In the genomic region with DNA sequence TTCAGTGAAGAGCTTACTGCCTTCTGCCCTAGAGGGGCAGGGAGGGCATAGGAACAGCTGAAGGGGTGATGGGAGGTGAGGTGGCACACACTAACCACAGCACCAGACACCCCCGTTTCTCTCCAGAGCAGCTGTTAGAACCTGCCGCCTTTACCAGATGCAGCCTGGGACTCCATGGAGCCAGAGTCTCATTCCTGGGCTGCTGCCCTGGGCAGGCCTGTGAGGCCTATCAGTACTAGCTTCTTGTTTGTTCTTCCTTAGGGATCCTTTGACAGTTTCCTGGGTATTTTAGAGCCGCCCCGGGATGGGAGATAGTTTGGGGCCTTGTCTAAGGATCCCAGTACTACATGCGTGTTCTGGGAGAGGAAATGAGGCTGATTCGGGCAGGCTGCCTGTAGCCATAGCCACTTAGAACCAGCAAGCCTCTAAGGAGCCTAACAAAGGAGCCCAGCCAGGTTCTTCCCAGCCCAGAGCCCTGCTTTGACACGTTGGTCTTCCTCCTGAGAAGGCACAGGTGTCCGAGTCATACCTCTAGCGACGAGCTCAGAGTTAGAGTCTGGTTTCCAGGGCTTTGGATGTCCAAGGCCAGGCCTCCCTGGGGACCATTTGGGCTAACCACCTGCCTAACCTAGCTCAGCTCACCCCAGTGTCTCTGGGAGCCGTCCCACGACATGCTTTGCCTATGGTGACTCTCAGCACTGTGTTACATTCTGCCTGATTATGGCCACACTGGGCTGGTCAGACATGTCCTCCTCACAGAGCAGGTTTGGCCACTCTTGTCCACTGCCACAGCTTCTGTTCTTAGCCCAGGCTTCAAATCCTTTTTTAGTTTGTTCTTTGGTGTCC, we compare ENCODE assay signal across 9 mouse cellular contexts. TPM values are rescaled to one million over a fixed set of nuclear protein-coding genes. Genes with fewer than 3 reads are reported as not detected.
A peak's percentile ranks its signal among the peaks of the same experiment; 100 is the strongest.
DNase-seq lines count a peak whose midpoint lies in the region; ATAC-seq and TF ChIP-seq lines count a peak whose summit lies in the region.
"Had no signal": no experiment of that assay in that cellular context is flagged by ENCODE, and none has a peak within 500 bp of the region (broad histone marks: within the 10 kb centered on the region; RNA-seq: fewer than 3 reads in every experiment).

No protein-coding gene starts in this region.

- 55% methylated on average over 12 of the region's 12 CpGs for WGBS in lung, embryonic 15.5 days
- 60% methylated on average over 10 of the region's 12 CpGs for WGBS in embryonic facial prominence, embryonic 14.5 days
- 40% methylated on average over 12 of the region's 12 CpGs for WGBS in heart, postnatal 0 days
- 54% methylated on average over 12 of the region's 12 CpGs for WGBS in liver, embryonic 16.5 days (ENCODE audit: insufficient replicate concordance)

- H3K27me3 ChIP-seq in lung, embryonic 15.5 days = peaks cover 3% of the 10 kb centered on the region; the same call in 1 of the 2 replicates
- H3K27me3 ChIP-seq in embryonic facial prominence, embryonic 14.5 days (replicated peaks; ENCODE audit: control insufficient read depth, insufficient read depth, low read length) = no peaks in the 10 kb centered on the region
- H3K27me3 ChIP-seq in heart, postnatal 0 days (ENCODE audit: control insufficient read depth, insufficient read depth, low read length) = no peaks in the 10 kb centered on the region
- no peaks in the 10 kb centered on the region for H3K27me3 ChIP-seq in liver, embryonic 16.5 days (ENCODE audit: control insufficient read depth, insufficient read depth, low read depth, low read length)

- peak overlapping the region; percentile 71 for H3K27ac ChIP-seq in lung, embryonic 15.5 days
- H3K27ac ChIP-seq in embryonic facial prominence, embryonic 14.5 days (replicated peaks; ENCODE audit: low read depth, low read length) = peak overlapping the region; percentile 69
- H3K27ac ChIP-seq in heart, postnatal 0 days (ENCODE audit: low read depth) = peak overlapping the region; percentile 96
- no peak overlapping the region for H3K27ac ChIP-seq in liver, embryonic 16.5 days (ENCODE audit: low read length)
- H3K27ac ChIP-seq: liver, embryonic 14.5 days had no signal

- no peak overlapping the region for H3K9ac ChIP-seq in lung, embryonic 15.5 days
- H3K9ac ChIP-seq in embryonic facial prominence, embryonic 14.5 days (ENCODE audit: low read depth, low read length) = no peak overlapping the region
- peak overlapping the region; percentile 54 for H3K9ac ChIP-seq in heart, postnatal 0 days (replicated peaks; ENCODE audit: low read depth, low read length)
- H3K9ac ChIP-seq in liver, embryonic 16.5 days (ENCODE audit: low read depth, low read length) = no peak overlapping the region
- H3K9ac ChIP-seq: liver, embryonic 14.5 days had no signal

- no peaks in the 10 kb centered on the region for H3K36me3 ChIP-seq in lung, embryonic 15.5 days
- peaks cover 16% of the 10 kb centered on the region; the same call in 1 of the 2 replicates for H3K36me3 ChIP-seq in embryonic facial prominence, embryonic 14.5 days (ENCODE audit: control insufficient read depth, insufficient read depth, low read length)
- H3K36me3 ChIP-seq in heart, postnatal 0 days (replicated peaks; ENCODE audit: control insufficient read depth, insufficient read depth, low read length) = peaks cover 26% of the 10 kb centered on the region
- no peaks in the 10 kb centered on the region for H3K36me3 ChIP-seq in liver, embryonic 16.5 days (ENCODE audit: control insufficient read depth, insufficient read depth)

- no peak for TF ChIP-seq EP300 in heart, postnatal 0 days (IDR thresholded peaks at IDR 0.05; ENCODE audit: low read depth)

- H3K9me3 ChIP-seq in lung, embryonic 15.5 days = no peaks in the 10 kb centered on the region
- no peaks in the 10 kb centered on the region for H3K9me3 ChIP-seq in embryonic facial prominence, embryonic 14.5 days (ENCODE audit: control insufficient read depth, low read length)
- no peaks in the 10 kb centered on the region for H3K9me3 ChIP-seq in heart, postnatal 0 days (replicated peaks; ENCODE audit: control insufficient read depth, low read length)
- no peaks in the 10 kb centered on the region for H3K9me3 ChIP-seq in liver, embryonic 16.5 days (replicated peaks; ENCODE audit: control insufficient read depth, low read length)

- no peak overlapping the region for H3K4me2 ChIP-seq in lung, embryonic 15.5 days
- no peak overlapping the region for H3K4me2 ChIP-seq in embryonic facial prominence, embryonic 14.5 days (ENCODE audit: low read depth, low read length)
- peak overlapping the region; percentile 53 for H3K4me2 ChIP-seq in heart, postnatal 0 days (ENCODE audit: low read depth, low read length)
- no peak overlapping the region for H3K4me2 ChIP-seq in liver, embryonic 16.5 days (ENCODE audit: low read depth, low read length)

- H3K4me3 ChIP-seq in lung, embryonic 15.5 days = no peak overlapping the region
- no peak overlapping the region for H3K4me3 ChIP-seq in embryonic facial prominence, embryonic 14.5 days (ENCODE audit: low read depth, low read length)
- H3K4me3 ChIP-seq in heart, postnatal 0 days (ENCODE audit: low read depth, low read length) = peak overlapping the region; percentile 39
- H3K4me3 ChIP-seq in liver, embryonic 16.5 days (ENCODE audit: low read depth, low read length) = no peak overlapping the region

- DNase-seq in lung, postnatal 36 days = no peak
- DNase-seq in embryonic facial prominence, embryonic 14.5 days (ENCODE audit: low spot score) = no peak
- DNase-seq in heart, postnatal 0 days (ENCODE audit: low spot score) = no peak
- DNase-seq in cerebellum, adult 11-12 months = no peak
- DNase-seq in adrenal gland, postnatal 4 days (ENCODE audit: low spot score in 2 of 2) = no peak

- no peak for TF ChIP-seq CTCF in heart, postnatal 0 days (IDR thresholded peaks at IDR 0.05; ENCODE audit: low read depth)

- ATAC-seq in lung, embryonic 15.5 days (ENCODE audit: borderline replicate concordance, extremely low read depth, low FRiP score, low TSS enrichment) = no peak
- no peak for ATAC-seq in embryonic facial prominence, embryonic 14.5 days (ENCODE audit: low read depth)
- ATAC-seq in heart, postnatal 0 days (ENCODE audit: insufficient read depth, low read depth) = no peak
- ATAC-seq in liver, embryonic 16.5 days (ENCODE audit: low read depth) = 0 out of 2 replicates have a peak, but pooled peaks have one; percentile 12
- ATAC-seq in CD4-positive, CD25-positive, alpha-beta regulatory T cell, adult 4 months = no peak

- H3K4me1 ChIP-seq in lung, embryonic 15.5 days = peaks cover 60% of the 10 kb centered on the region
- H3K4me1 ChIP-seq in embryonic facial prominence, embryonic 14.5 days (ENCODE audit: control insufficient read depth, insufficient read depth, low read length) = peaks cover 16% of the 10 kb centered on the region; the same call in 1 of the 2 replicates
- peaks cover 48% of the 10 kb centered on the region for H3K4me1 ChIP-seq in heart, postnatal 0 days (ENCODE audit: control insufficient read depth, insufficient read depth)
- no peaks in the 10 kb centered on the region for H3K4me1 ChIP-seq in liver, embryonic 16.5 days (ENCODE audit: control insufficient read depth, low read depth, low read length)

RNA-seq across cellular contexts. Expression of gene Pik3c2b, which starts 24.0 kb away (rescaled TPM):
- 6.0 and 6.1 TPM in 2 replicates for polyA plus RNA-seq in lung, embryonic 15.5 days (2015; fragmentation: Nextera tagmentation; extraction: Ambion mirVana)
- polyA plus RNA-seq in embryonic facial prominence, embryonic 14.5 days (2014; fragmentation: Nextera tagmentation; extraction: Ambion mirVana) = 7.0 and 7.1 TPM in 2 replicates
- 16.3 and 17.4 TPM in 2 replicates for total RNA-seq in heart, postnatal 0 days (2014; rRNA removed; ENCODE audit: low replicate concordance)
- 7.6 and 7.8 TPM in 2 replicates for polyA plus RNA-seq in heart, postnatal 0 days (2015; fragmentation: Nextera tagmentation; extraction: Ambion mirVana)
- polyA plus RNA-seq in liver, embryonic 16.5 days (2015; fragmentation: Nextera tagmentation; extraction: Ambion mirVana) = 0.85 and 1.2 TPM in 2 replicates
- polyA plus RNA-seq in CD4-positive, CD25-positive, alpha-beta regulatory T cell, adult 4 months (2017; shearing (Covaris generic)) = 1 to 10 TPM in 1 of 2 experiments, under 1 TPM in 1; 0.78 to 1.1 TPM
- 10 to 100 TPM; 11.0 to 11.2 TPM for total RNA-seq in adrenal gland, postnatal 4 days (2021)

RNA-seq across cellular contexts. Expression of gene Mdm4, which starts 39.1 kb away (rescaled TPM):
- polyA plus RNA-seq in lung, embryonic 15.5 days (2015; fragmentation: Nextera tagmentation; extraction: Ambion mirVana) = 33.3 and 36.7 TPM in 2 replicates
- 33.4 and 40.3 TPM in 2 replicates for polyA plus RNA-seq in embryonic facial prominence, embryonic 14.5 days (2014; fragmentation: Nextera tagmentation; extraction: Ambion mirVana)
- total RNA-seq in heart, postnatal 0 days (2014; rRNA removed; ENCODE audit: low replicate concordance) = 29.5 and 42.2 TPM in 2 replicates
- polyA plus RNA-seq in heart, postnatal 0 days (2015; fragmentation: Nextera tagmentation; extraction: Ambion mirVana) = 11.9 and 13.4 TPM in 2 replicates
- polyA plus RNA-seq in liver, embryonic 16.5 days (2015; fragmentation: Nextera tagmentation; extraction: Ambion mirVana) = 12.7 and 13.4 TPM in 2 replicates
- polyA plus RNA-seq in CD4-positive, CD25-positive, alpha-beta regulatory T cell, adult 4 months (2017; shearing (Covaris generic)) = 100 to 1,000 TPM in 1 of 2 experiments, 10 to 100 TPM in 1; 97.4 to 119 TPM
- 100 to 1,000 TPM; 119 to 122 TPM for total RNA-seq in adrenal gland, postnatal 4 days (2021)
